Mouse (Mus musculus) limb, embryonic 14.5 days (tissue): ENCODE data around the gene Spag7. TPM values are rescaled to one million over a fixed set of nuclear protein-coding genes. Genes with fewer than 3 reads are reported as not detected.

Experiments used
- ATAC-seq: fragments of 200-750 bp; cut with Nextera tagmentation; 2 replicates; pipeline ENCODE4 v1.8.0; 2017; ENCODE audit warnings: low read depth, moderate number of reproducible peaks, moderate TSS enrichment; ENCODE audit not compliant: low FRiP score
- DNase-seq: peaks from one replicate; pipeline ENCODE4 v3.0.0-alpha.2; 2015; ENCODE audit warnings: low spot score
- H3K27ac ChIP-seq: fragments of 300-500 bp; sonication (generic); replicated peaks from 2 replicates; pipeline ENCODE4 v1.5.1; 2014; ENCODE audit warnings: low read depth, mild to moderate bottlenecking, low read length, moderate library complexity, mixed read lengths
- H3K27me3 ChIP-seq: fragments of 300-500 bp; sonication (generic); 2 replicates; pipeline ENCODE4 v1.6.1; 2014; ENCODE audit warnings: low read length, mixed read lengths; ENCODE audit not compliant: control insufficient read depth, insufficient read depth
- H3K36me3 ChIP-seq: fragments of 300-500 bp; sonication (generic); 2 replicates; pipeline ENCODE4 v1.6.1; 2014; ENCODE audit warnings: mild to moderate bottlenecking, low read length, moderate library complexity, mixed read lengths; ENCODE audit not compliant: control insufficient read depth, insufficient read depth
- H3K4me1 ChIP-seq: fragments of 300-500 bp; sonication (generic); 2 replicates; pipeline ENCODE4 v1.6.1; 2014; ENCODE audit warnings: antibody characterized with exemption, low read length, mixed read lengths; ENCODE audit not compliant: control insufficient read depth, insufficient read depth
- H3K4me2 ChIP-seq: fragments of 300-500 bp; sonication (generic); replicated peaks from 2 replicates; pipeline ENCODE4 v1.6.1; 2014; ENCODE audit warnings: low read depth, mild to moderate bottlenecking, low read length, moderate library complexity; ENCODE audit not compliant: severe bottlenecking
- H3K4me3 ChIP-seq: fragments of 300-500 bp; sonication (generic); replicated peaks from 2 replicates; pipeline ENCODE4 v1.5.1; 2014; ENCODE audit warnings: low read length
- H3K9ac ChIP-seq: fragments of 300-500 bp; sonication (generic); 2 replicates; pipeline ENCODE4 v1.6.1; 2014; ENCODE audit warnings: mild to moderate bottlenecking, low read depth, low read length, moderate library complexity; ENCODE audit not compliant: severe bottlenecking
- H3K9me3 ChIP-seq: fragments of 300-500 bp; sonication (generic); 2 replicates; pipeline ENCODE4 v1.6.1; 2016; ENCODE audit warnings: low read length; ENCODE audit not compliant: control insufficient read depth
- POLR2A ChIP-seq: fragments of 200-500 bp; IDR thresholded peaks from 2 replicates; pipeline ENCODE4 v1.8.0; 2012; ENCODE audit warnings: inconsistent platforms, mild to moderate bottlenecking, moderate library complexity, borderline replicate concordance; ENCODE audit not compliant: insufficient read depth, insufficient read length; ENCODE audit errors: extremely low read depth
- WGBS: fragments of 180-500 bp; shearing (Covaris S2); extraction: QIAGEN DNeasy Blood & Tissue Kit; methylation state at CpG from one replicate; pipeline ENCODE4 v1.1.7; 2014; 5-methylcytosine and 5-hydroxymethylcytosine counted together
- polyA plus RNA-seq, 2 experiments: library from polyadenylated mRNA; depleted of rRNA in 1 of 2; stranded (reverse) in 1 of 2; unstranded in 1 of 2; fragments of >200 nt; fragmentation: Nextera tagmentation in 1 of 2; extraction: Ambion mirVana in 1 of 2; gene quantifications; 2 replicates each; pipeline versions ENCODE4 v1.2.1 to v1.2.3; 2012 to 2014

The Spag7 gene
- polyA plus RNA-seq, 2 experiments = 93.7 to 97.0 TPM

- H3K27me3 ChIP-seq = no peaks in the 10 kb centered on the region
Measured at GRCm38 (mm10) chr11:70646259-70646555, 23.0 kb downstream of the Spag7 start.

DNA sequence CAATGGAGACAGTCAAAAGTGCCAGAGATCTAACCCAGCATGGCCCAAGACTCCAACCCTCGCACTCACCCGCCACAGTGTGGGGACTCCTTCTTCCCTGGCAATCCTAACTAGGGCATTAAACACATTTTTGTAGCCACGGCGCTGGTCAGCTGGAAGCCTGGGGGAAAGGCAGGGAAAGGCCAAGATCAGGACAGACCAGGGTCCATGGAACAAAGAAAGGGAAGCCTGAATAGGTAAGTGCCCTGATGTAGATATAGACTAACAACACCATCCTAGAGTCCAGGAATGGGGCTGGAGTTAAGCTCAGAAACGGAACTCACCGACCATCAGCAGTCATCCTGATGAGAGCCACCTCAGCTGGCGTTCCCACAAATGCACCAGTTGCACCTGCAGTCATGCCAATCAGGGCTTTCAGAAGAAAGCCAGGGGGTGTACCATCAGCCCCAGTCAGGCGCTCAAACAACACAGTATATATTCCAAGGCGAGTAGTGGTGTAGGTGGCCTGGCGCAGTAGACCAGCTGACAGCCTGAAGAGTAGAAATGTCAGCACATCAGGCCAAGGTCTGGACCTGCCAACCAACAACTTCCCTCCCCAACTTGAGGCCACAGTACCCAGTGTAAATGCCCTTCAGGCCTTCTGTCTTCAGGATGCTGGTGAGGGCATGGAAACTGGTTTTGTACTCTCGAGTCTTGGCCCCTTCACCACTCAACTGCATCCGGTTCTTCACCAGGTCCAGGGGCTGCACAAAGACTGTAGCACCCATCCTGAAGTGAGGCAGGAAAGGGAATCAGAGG, 23.6 kb downstream of the Spag7 start:
- Histone ChIP-seq H3K4me3 (peak overlapping the region; percentile 75), H3K4me1 (peaks cover 19% of the 10 kb centered on the region), H3K4me2 (peak overlapping the region; percentile 91), H3K9ac (peak overlapping the region; percentile 86), H3K36me3 (peaks cover 49% of the 10 kb centered on the region), H3K27ac (no peak overlapping the region), H3K27me3 (no peaks in the 10 kb centered on the region), H3K9me3 (no peaks in the 10 kb centered on the region)
- 93% methylated on average over 12 of the region's 12 CpGs for WGBS
- DNase-seq = no peak
- TF ChIP-seq POLR2A = no peak
- no peak for ATAC-seq

More at GRCm38 (mm10) chr11:70646259-70646555, 23.0 kb downstream of the Spag7 start:
- no peak for ATAC-seq
- peaks cover 22% of the 10 kb centered on the region for H3K4me1 ChIP-seq
- peak overlapping the region; percentile 91 for H3K4me2 ChIP-seq
- peak overlapping the region; percentile 86 for H3K9ac ChIP-seq
- 24% methylated on average over 3 of the region's 3 CpGs for WGBS
- peak overlapping the region; percentile 75 for H3K4me3 ChIP-seq
- no peaks in the 10 kb centered on the region for H3K9me3 ChIP-seq
- peaks cover 55% of the 10 kb centered on the region for H3K36me3 ChIP-seq
- H3K27ac ChIP-seq = peak overlapping the region; percentile 86
- DNase-seq = no peak
- no peak for TF ChIP-seq POLR2A

DNA sequence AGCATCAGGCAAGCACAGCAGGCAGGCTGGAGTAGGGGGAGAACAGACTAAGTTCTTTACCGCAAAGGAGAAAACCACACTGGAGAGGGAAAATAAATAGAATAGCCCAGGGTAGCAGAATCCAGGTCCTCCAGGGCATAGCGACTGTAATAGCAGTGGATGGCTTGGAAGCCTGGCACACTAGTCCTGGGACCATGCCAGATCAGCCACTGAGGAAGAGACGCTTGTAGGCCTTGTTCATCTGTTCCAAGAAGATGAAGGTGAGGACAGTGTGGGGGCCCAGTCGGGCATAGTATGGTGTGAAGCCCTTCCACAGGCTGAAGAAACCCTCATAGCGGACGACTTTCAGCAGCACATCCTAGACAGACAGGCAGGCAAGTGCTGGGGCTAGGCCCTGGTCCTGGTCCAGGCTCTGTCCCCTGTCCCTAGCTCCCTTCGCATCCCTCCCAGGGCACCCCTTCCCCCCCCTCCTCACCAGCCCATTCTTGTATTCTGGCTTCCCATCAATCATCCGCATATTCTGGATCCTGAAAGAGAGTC, 24.6 kb downstream of the Spag7 start:
- H3K4me3 ChIP-seq = no peak overlapping the region
- DNase-seq = no peak

GRCm38 (mm10) chr11:70643051-70643450, 26.2 kb downstream of the Spag7 start:
- Histone ChIP-seq H3K27me3 (no peaks in the 10 kb centered on the region), H3K9me3 (no peaks in the 10 kb centered on the region), H3K4me2 (no peak overlapping the region), H3K9ac (no peak overlapping the region), H3K27ac (no peak overlapping the region), H3K4me1 (peaks cover 13% of the 10 kb centered on the region), H3K36me3 (peaks cover 24% of the 10 kb centered on the region), H3K4me3 (no peak overlapping the region)
- no peak for TF ChIP-seq POLR2A
- DNase-seq = no peak
- 90% methylated on average over 6 of the region's 6 CpGs for WGBS
- ATAC-seq = no peak

More for the DNA sequence above, 24.6 kb downstream of the Spag7 start:
- ATAC-seq = no peak
- TF ChIP-seq POLR2A = no peak
- Histone ChIP-seq H3K27me3 (no peaks in the 10 kb centered on the region), H3K4me2 (no peak overlapping the region), H3K9me3 (no peaks in the 10 kb centered on the region), H3K4me1 (peaks cover 19% of the 10 kb centered on the region), H3K36me3 (peaks cover 39% of the 10 kb centered on the region), H3K27ac (no peak overlapping the region), H3K9ac (no peak overlapping the region)
- 94% methylated on average over 8 of the region's 8 CpGs for WGBS

DNA sequence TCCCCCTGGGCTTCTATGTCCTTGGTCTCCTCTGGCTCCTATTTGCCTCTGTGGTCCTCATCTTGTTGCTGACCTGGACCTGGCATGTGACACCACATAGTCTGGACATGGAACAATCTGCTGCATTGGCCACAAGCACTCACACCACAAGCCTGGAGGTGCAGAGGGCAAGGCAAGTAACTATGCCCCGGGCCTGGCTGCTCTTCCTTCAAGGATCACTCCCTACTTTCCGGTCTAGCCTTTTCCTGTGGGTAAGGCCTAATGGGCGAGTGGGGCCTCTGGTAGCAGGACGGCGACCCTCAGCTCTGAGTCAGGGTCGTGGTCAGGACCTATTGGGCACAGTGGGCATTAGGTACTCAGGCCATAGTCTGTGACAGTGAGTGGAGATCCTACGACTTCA, 28.0 kb downstream of the Spag7 start:
- no peak for TF ChIP-seq POLR2A

More for the DNA sequence above, 28.0 kb downstream of the Spag7 start:
- no peak overlapping the region for H3K27ac ChIP-seq
- ATAC-seq (no peak), DNase-seq (no peak)
- no peak overlapping the region for H3K4me3 ChIP-seq
- no peaks in the 10 kb centered on the region for H3K27me3 ChIP-seq
- H3K9me3 ChIP-seq = no peaks in the 10 kb centered on the region
- no peak overlapping the region for H3K9ac ChIP-seq
- H3K4me2 ChIP-seq = no peak overlapping the region
- H3K4me1 ChIP-seq = peaks cover 10% of the 10 kb centered on the region
- peaks cover 24% of the 10 kb centered on the region for H3K36me3 ChIP-seq
- WGBS = 83% methylated on average over 7 of the region's 7 CpGs
